Mouse (Mus musculus): ENCODE measurements around the gene Anxa5. TPM values are rescaled to one million over a fixed set of nuclear protein-coding genes. Genes with fewer than 3 reads are reported as not detected.

The Anxa5 gene
- polyA plus RNA-seq, 1 experiment from 2014 or later: 184 TPM

GRCm38 (mm10) chr3:36496746-36497145 lies 21.1 kb upstream of the Anxa5 start:
- no peaks in the 10 kb centered on the region for H3K36me3 ChIP-seq (ENCODE audit: control insufficient read depth, insufficient read depth)
- H3K9ac ChIP-seq (ENCODE audit: low read depth, low read length): no peak overlapping the region
- no peak for ATAC-seq
- no peaks in the 10 kb centered on the region for H3K9me3 ChIP-seq (ENCODE audit: control insufficient read depth)
- H3K4me2 ChIP-seq (replicated peaks; ENCODE audit: low read depth): no peak overlapping the region
- no peak overlapping the region for H3K27ac ChIP-seq (ENCODE audit: low read depth, low read length)
- H3K4me1 ChIP-seq (replicated peaks; ENCODE audit: control insufficient read depth, insufficient read depth, low read length): no peaks in the 10 kb centered on the region
- WGBS: 15% methylated on average over 14 of the region's 14 CpGs
- no peak overlapping the region for H3K4me3 ChIP-seq (ENCODE audit: low read depth, low read length)
- H3K27me3 ChIP-seq (replicated peaks; ENCODE audit: control insufficient read depth, insufficient read depth, low read length): no peaks in the 10 kb centered on the region
- peak; percentile 86 for TF ChIP-seq CTCF (IDR thresholded peaks at IDR 0.05; ENCODE audit: low read depth)

GRCm38 (mm10) chr3:36496273-36496672 lies 20.6 kb upstream of the Anxa5 start:
- no peak for ATAC-seq

DNA sequence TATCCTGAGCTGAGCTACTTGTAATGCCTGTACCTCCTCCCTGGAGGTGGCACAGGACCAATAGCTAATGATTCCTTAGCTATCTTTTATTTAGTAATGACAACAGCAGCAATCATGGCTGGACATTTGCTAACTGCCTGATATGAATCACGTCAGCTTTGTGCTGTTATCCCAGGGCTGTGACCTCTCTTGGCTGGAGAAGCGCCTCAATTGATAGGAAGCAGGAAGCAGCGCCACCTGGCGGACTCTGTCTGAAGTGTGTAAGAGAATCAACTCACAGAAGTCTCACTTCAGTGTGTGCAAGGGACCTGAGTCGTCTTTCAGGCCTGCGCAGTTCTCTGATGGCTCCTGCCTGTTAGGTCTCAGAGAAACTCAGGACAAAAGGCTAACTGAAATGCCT lies 19.7 kb upstream of the Anxa5 start:
- H3K9me3 ChIP-seq (ENCODE audit: control insufficient read depth): no peaks in the 10 kb centered on the region
- H3K4me1 ChIP-seq (replicated peaks; ENCODE audit: control insufficient read depth, insufficient read depth, low read length): no peaks in the 10 kb centered on the region
- no peak overlapping the region; the same call in 1 of the 2 replicates for H3K9ac ChIP-seq (ENCODE audit: low read depth, low read length)
- peak overlapping the region; percentile 47 for H3K4me2 ChIP-seq (replicated peaks; ENCODE audit: low read depth)
- TF ChIP-seq CTCF (IDR thresholded peaks at IDR 0.05; ENCODE audit: low read depth): peak; percentile 97
- H3K27me3 ChIP-seq (replicated peaks; ENCODE audit: control insufficient read depth, insufficient read depth, low read length): no peaks in the 10 kb centered on the region
- H3K36me3 ChIP-seq (ENCODE audit: control insufficient read depth, insufficient read depth): no peaks in the 10 kb centered on the region
- no peak overlapping the region for H3K4me3 ChIP-seq (ENCODE audit: low read depth, low read length)
- peak; percentile 71 for ATAC-seq
- H3K27ac ChIP-seq (ENCODE audit: low read depth, low read length): no peak overlapping the region
- 7% methylated on average over 6 of the region's 6 CpGs for WGBS

More at GRCm38 (mm10) chr3:36496273-36496672, 20.6 kb upstream of the Anxa5 start:
- H3K9me3 ChIP-seq (ENCODE audit: control insufficient read depth): no peaks in the 10 kb centered on the region
- H3K4me2 ChIP-seq (replicated peaks; ENCODE audit: low read depth): no peak overlapping the region
- H3K4me3 ChIP-seq (ENCODE audit: low read depth, low read length): no peak overlapping the region
- H3K9ac ChIP-seq (ENCODE audit: low read depth, low read length): no peak overlapping the region
- H3K27me3 ChIP-seq (replicated peaks; ENCODE audit: control insufficient read depth, insufficient read depth, low read length): no peaks in the 10 kb centered on the region
- H3K36me3 ChIP-seq (ENCODE audit: control insufficient read depth, insufficient read depth): no peaks in the 10 kb centered on the region
- no peak overlapping the region for H3K27ac ChIP-seq (ENCODE audit: low read depth, low read length)
- TF ChIP-seq CTCF (IDR thresholded peaks at IDR 0.05; ENCODE audit: low read depth): no peak
- H3K4me1 ChIP-seq (replicated peaks; ENCODE audit: control insufficient read depth, insufficient read depth, low read length): no peaks in the 10 kb centered on the region
- 86% methylated on average over 9 of the region's 9 CpGs for WGBS

- Histone ChIP-seq H3K9ac (ENCODE audit: low read depth, low read length) (no peak overlapping the region), H3K27me3 (replicated peaks; ENCODE audit: control insufficient read depth, insufficient read depth, low read length) (no peaks in the 10 kb centered on the region), H3K4me3 (ENCODE audit: low read depth, low read length) (no peak overlapping the region), H3K27ac (ENCODE audit: low read depth, low read length) (no peak overlapping the region), H3K36me3 (ENCODE audit: control insufficient read depth, insufficient read depth) (no peaks in the 10 kb centered on the region), H3K4me1 (replicated peaks; ENCODE audit: control insufficient read depth, insufficient read depth, low read length) (no peaks in the 10 kb centered on the region), H3K4me2 (replicated peaks; ENCODE audit: low read depth) (no peak overlapping the region), H3K9me3 (ENCODE audit: control insufficient read depth) (no peaks in the 10 kb centered on the region)
- no peak for TF ChIP-seq CTCF (IDR thresholded peaks at IDR 0.05; ENCODE audit: low read depth)
- no peak for ATAC-seq
- 78% methylated on average over 2 of the region's 2 CpGs for WGBS
Observed at GRCm38 (mm10) chr3:36494613-36495012, 18.9 kb upstream of the Anxa5 start.

- peak; percentile 57; the same call in 1 of the 2 replicates for ATAC-seq
Observed at GRCm38 (mm10) chr3:36493641-36494283, 18.1 kb upstream of the Anxa5 start.

GRCm38 (mm10) chr3:36492716-36493391 lies 17.2 kb upstream of the Anxa5 start:
- no peaks in the 10 kb centered on the region for H3K27me3 ChIP-seq (replicated peaks; ENCODE audit: control insufficient read depth, insufficient read depth, low read length)
- no peaks in the 10 kb centered on the region for H3K9me3 ChIP-seq (ENCODE audit: control insufficient read depth)
- no peaks in the 10 kb centered on the region for H3K4me1 ChIP-seq (replicated peaks; ENCODE audit: control insufficient read depth, insufficient read depth, low read length)
- WGBS: 56% methylated on average over 9 of the region's 9 CpGs
- H3K27ac ChIP-seq (ENCODE audit: low read depth, low read length): no peak overlapping the region
- H3K4me2 ChIP-seq (replicated peaks; ENCODE audit: low read depth): no peak overlapping the region
- H3K4me3 ChIP-seq (ENCODE audit: low read depth, low read length): no peak overlapping the region
- H3K36me3 ChIP-seq (ENCODE audit: control insufficient read depth, insufficient read depth): no peaks in the 10 kb centered on the region
- ATAC-seq: no peak
- no peak overlapping the region for H3K9ac ChIP-seq (ENCODE audit: low read depth, low read length)
- no peak for TF ChIP-seq CTCF (IDR thresholded peaks at IDR 0.05; ENCODE audit: low read depth)

More at GRCm38 (mm10) chr3:36493641-36494283, 18.1 kb upstream of the Anxa5 start:
- Histone ChIP-seq H3K27me3 (replicated peaks; ENCODE audit: control insufficient read depth, insufficient read depth, low read length) (no peaks in the 10 kb centered on the region), H3K36me3 (ENCODE audit: control insufficient read depth, insufficient read depth) (no peaks in the 10 kb centered on the region), H3K4me1 (replicated peaks; ENCODE audit: control insufficient read depth, insufficient read depth, low read length) (no peaks in the 10 kb centered on the region), H3K27ac (ENCODE audit: low read depth, low read length) (no peak overlapping the region), H3K4me3 (ENCODE audit: low read depth, low read length) (no peak overlapping the region), H3K4me2 (replicated peaks; ENCODE audit: low read depth) (no peak overlapping the region), H3K9ac (ENCODE audit: low read depth, low read length) (no peak overlapping the region), H3K9me3 (ENCODE audit: control insufficient read depth) (no peaks in the 10 kb centered on the region)
- TF ChIP-seq CTCF (IDR thresholded peaks at IDR 0.05; ENCODE audit: low read depth): no peak
- 35% methylated on average over 6 of the region's 6 CpGs for WGBS

Measured in intestine, postnatal 0 days (tissue).